Mouse (Mus musculus): Measurements from ENCODE around the gene C8b. TPM values are rescaled to one million over a fixed set of nuclear protein-coding genes. Genes with fewer than 3 reads are reported as not detected.

The C8b gene
- polyA plus RNA-seq, 1 experiment from 2014 or later = 79.2 TPM

- Histone ChIP-seq H3K4me2 (ENCODE audit: low read depth, low read length) (no peak overlapping the region), H3K9ac (replicated peaks) (no peak overlapping the region), H3K27ac (ENCODE audit: low read depth) (no peak overlapping the region), H3K4me3 (ENCODE audit: low read depth, low read length) (no peak overlapping the region), H3K4me1 (ENCODE audit: insufficient read depth) (peaks cover 7% of the 10 kb centered on the region), H3K36me3 (replicated peaks; ENCODE audit: insufficient read depth, low read length) (no peaks in the 10 kb centered on the region; the same call in 1 of the 2 replicates), H3K27me3 (ENCODE audit: insufficient read depth, low read length) (no peaks in the 10 kb centered on the region), H3K9me3 (ENCODE audit: low read length) (no peaks in the 10 kb centered on the region)
- WGBS (ENCODE audit: insufficient replicate concordance) = 77% methylated on average over 3 of the region's 3 CpGs
- no peak for ATAC-seq
- TF ChIP-seq EP300 (IDR thresholded peaks at IDR 0.05; ENCODE audit: low read depth) = no peak
- no peak for TF ChIP-seq CTCF (IDR thresholded peaks at IDR 0.05; ENCODE audit: low read depth)
- no peak for DNase-seq
These were observed 35.5 kb downstream of the C8b start for GRCm38 (mm10) chr4:104801625-104802024.

GRCm38 (mm10) chr4:104804100-104804499 lies 38.0 kb downstream of the C8b start:
- Histone ChIP-seq H3K27ac (ENCODE audit: low read depth) (0 out of 2 replicates have a peak overlapping the region, but pooled peaks have one; percentile 6), H3K4me3 (ENCODE audit: low read depth, low read length) (no peak overlapping the region), H3K9me3 (ENCODE audit: low read length) (no peaks in the 10 kb centered on the region), H3K27me3 (ENCODE audit: insufficient read depth, low read length) (no peaks in the 10 kb centered on the region), H3K4me1 (ENCODE audit: insufficient read depth) (peaks cover 7% of the 10 kb centered on the region), H3K36me3 (replicated peaks; ENCODE audit: insufficient read depth, low read length) (no peaks in the 10 kb centered on the region; the same call in 1 of the 2 replicates), H3K4me2 (ENCODE audit: low read depth, low read length) (no peak overlapping the region), H3K9ac (replicated peaks) (no peak overlapping the region)
- TF ChIP-seq EP300 (IDR thresholded peaks at IDR 0.05; ENCODE audit: low read depth) (no peak), CTCF (IDR thresholded peaks at IDR 0.05; ENCODE audit: low read depth) (no peak)
- WGBS (ENCODE audit: insufficient replicate concordance) = 46% methylated on average over 4 of the region's 4 CpGs
- DNase-seq (no peak), ATAC-seq (peak; percentile 62)

GRCm38 (mm10) chr4:104805414-104806257 lies 39.5 kb downstream of the C8b start:
- no peak for TF ChIP-seq EP300 (IDR thresholded peaks at IDR 0.05; ENCODE audit: low read depth)
- no peak for TF ChIP-seq CTCF (IDR thresholded peaks at IDR 0.05; ENCODE audit: low read depth)
- no peak overlapping the region for H3K27ac ChIP-seq (ENCODE audit: low read depth)
- DNase-seq (no peak), ATAC-seq (no peak)
- no peak overlapping the region for H3K4me3 ChIP-seq (ENCODE audit: low read depth, low read length)
- no peaks in the 10 kb centered on the region for H3K9me3 ChIP-seq (ENCODE audit: low read length)
- no peak overlapping the region for H3K9ac ChIP-seq (replicated peaks)
- H3K4me2 ChIP-seq (ENCODE audit: low read depth, low read length) = no peak overlapping the region
- no peaks in the 10 kb centered on the region; the same call in 1 of the 2 replicates for H3K36me3 ChIP-seq (replicated peaks; ENCODE audit: insufficient read depth, low read length)
- H3K4me1 ChIP-seq (ENCODE audit: insufficient read depth) = peaks cover 7% of the 10 kb centered on the region
- 81% methylated on average over 19 of the region's 19 CpGs for WGBS (ENCODE audit: insufficient replicate concordance)
- no peaks in the 10 kb centered on the region for H3K27me3 ChIP-seq (ENCODE audit: insufficient read depth, low read length)

GRCm38 (mm10) chr4:104810710-104811286 lies 44.7 kb downstream of the C8b start:
- Histone ChIP-seq H3K27ac (ENCODE audit: low read depth) (no peak overlapping the region), H3K4me1 (ENCODE audit: insufficient read depth) (no peaks in the 10 kb centered on the region), H3K36me3 (replicated peaks; ENCODE audit: insufficient read depth, low read length) (no peaks in the 10 kb centered on the region), H3K4me2 (ENCODE audit: low read depth, low read length) (no peak overlapping the region), H3K9ac (replicated peaks) (no peak overlapping the region), H3K4me3 (ENCODE audit: low read depth, low read length) (no peak overlapping the region), H3K27me3 (ENCODE audit: insufficient read depth, low read length) (no peaks in the 10 kb centered on the region), H3K9me3 (ENCODE audit: low read length) (no peaks in the 10 kb centered on the region)
- no peak for TF ChIP-seq EP300 (IDR thresholded peaks at IDR 0.05; ENCODE audit: low read depth)
- no peak for TF ChIP-seq CTCF (IDR thresholded peaks at IDR 0.05; ENCODE audit: low read depth)
- DNase-seq (no peak), ATAC-seq (no peak)
- 62% methylated on average over 10 of the region's 10 CpGs for WGBS (ENCODE audit: insufficient replicate concordance)

GRCm38 (mm10) chr4:104813617-104814016 lies 47.5 kb downstream of the C8b start:
- H3K36me3 ChIP-seq (replicated peaks; ENCODE audit: insufficient read depth, low read length) = no peaks in the 10 kb centered on the region
- peaks cover 7% of the 10 kb centered on the region; the same call in 1 of the 2 replicates for H3K4me1 ChIP-seq (ENCODE audit: insufficient read depth)
- H3K9ac ChIP-seq (replicated peaks) = no peak overlapping the region
- TF ChIP-seq EP300 (IDR thresholded peaks at IDR 0.05; ENCODE audit: low read depth) (no peak), CTCF (IDR thresholded peaks at IDR 0.05; ENCODE audit: low read depth) (no peak)
- H3K9me3 ChIP-seq (ENCODE audit: low read length) = no peaks in the 10 kb centered on the region
- ATAC-seq = no peak
- no peak overlapping the region for H3K27ac ChIP-seq (ENCODE audit: low read depth)
- H3K4me2 ChIP-seq (ENCODE audit: low read depth, low read length) = no peak overlapping the region
- no peak for DNase-seq
- H3K27me3 ChIP-seq (ENCODE audit: insufficient read depth, low read length) = no peaks in the 10 kb centered on the region
- WGBS (ENCODE audit: insufficient replicate concordance) = 75% methylated on average over 2 of the region's 2 CpGs
- no peak overlapping the region for H3K4me3 ChIP-seq (ENCODE audit: low read depth, low read length)

- Histone ChIP-seq H3K4me3 (ENCODE audit: low read depth, low read length) (no peak overlapping the region), H3K36me3 (replicated peaks; ENCODE audit: insufficient read depth, low read length) (no peaks in the 10 kb centered on the region; the same call in 1 of the 2 replicates), H3K27ac (ENCODE audit: low read depth) (peak overlapping the region; percentile 84), H3K9me3 (ENCODE audit: low read length) (no peaks in the 10 kb centered on the region), H3K4me2 (ENCODE audit: low read depth, low read length) (no peak overlapping the region), H3K4me1 (ENCODE audit: insufficient read depth) (peaks cover 15% of the 10 kb centered on the region; the same call in 1 of the 2 replicates), H3K9ac (replicated peaks) (no peak overlapping the region), H3K27me3 (ENCODE audit: insufficient read depth, low read length) (no peaks in the 10 kb centered on the region)
- ATAC-seq (peak; percentile 96), DNase-seq (peak; percentile 50)
- WGBS (ENCODE audit: insufficient replicate concordance) = 44% methylated on average over 4 of the region's 4 CpGs
- TF ChIP-seq EP300 (IDR thresholded peaks at IDR 0.05; ENCODE audit: low read depth) (peak; percentile 60; the same call in 1 of the 2 replicates), CTCF (IDR thresholded peaks at IDR 0.05; ENCODE audit: low read depth) (no peak)
These were observed 50.6 kb downstream of the C8b start for GRCm38 (mm10) chr4:104816519-104817232.
